Mouse (Mus musculus): ENCODE measurements at regions not wholly inside any gene's neighbourhood (a gene's known extent, or its start where the extent isn't known, plus 50 kb on each side); places are given as distances from the start of the nearest gene placed in this dataset.

- no peak for DNase-seq (ENCODE audit: inconsistent age in 2 of 2, low spot score in 1 of 2)
Observed at GRCm38 (mm10) chr13:80611937-80612336, 271.2 kb upstream of the Arrdc3 start.

- no peak for DNase-seq (ENCODE audit: inconsistent age in 2 of 2, low spot score in 1 of 2)
Observed at GRCm38 (mm10) chr13:80613167-80613883, 269.9 kb upstream of the Arrdc3 start.

- DNase-seq (ENCODE audit: inconsistent age in 2 of 2, low spot score in 1 of 2), result peak in 1 of 2 experiments; percentile 19
Observed at GRCm38 (mm10) chr13:80613884-80614247, 269.3 kb upstream of the Arrdc3 start.

GRCm38 (mm10) chr13:80614971-80615370 is 268.2 kb upstream of the Arrdc3 start:
- no peak for DNase-seq (ENCODE audit: inconsistent age in 2 of 2, low spot score in 1 of 2)

GRCm38 (mm10) chr13:80623005-80623404 is 260.2 kb upstream of the Arrdc3 start:
- no peak for DNase-seq (ENCODE audit: inconsistent age in 2 of 2, low spot score in 1 of 2)

GRCm38 (mm10) chr13:80641334-80641733 is 241.8 kb upstream of the Arrdc3 start:
- DNase-seq (ENCODE audit: inconsistent age in 2 of 2, low spot score in 1 of 2), result no peak

GRCm38 (mm10) chr13:80647578-80647977 is 235.6 kb upstream of the Arrdc3 start:
- DNase-seq (ENCODE audit: inconsistent age in 2 of 2, low spot score in 1 of 2), result peak in 1 of 2 experiments; percentile 19

GRCm38 (mm10) chr13:80652967-80653539 is 230.1 kb upstream of the Arrdc3 start:
- DNase-seq (ENCODE audit: inconsistent age in 2 of 2, low spot score in 1 of 2), result no peak

- DNase-seq (ENCODE audit: inconsistent age in 2 of 2, low spot score in 1 of 2), result no peak
Observed at GRCm38 (mm10) chr13:80666186-80666713, 216.9 kb upstream of the Arrdc3 start.

GRCm38 (mm10) chr13:80689871-80690270 is 193.3 kb upstream of the Arrdc3 start:
- no peak for DNase-seq (ENCODE audit: inconsistent age in 2 of 2, low spot score in 1 of 2)

- DNase-seq (ENCODE audit: inconsistent age in 2 of 2, low spot score in 1 of 2), result no peak
Observed at GRCm38 (mm10) chr13:80690654-80691386, 192.4 kb upstream of the Arrdc3 start.

- DNase-seq (ENCODE audit: inconsistent age in 2 of 2, low spot score in 1 of 2), result no peak
Observed at GRCm38 (mm10) chr13:80695549-80696150, 187.5 kb upstream of the Arrdc3 start.

GRCm38 (mm10) chr13:80709531-80710306 is 173.5 kb upstream of the Arrdc3 start:
- DNase-seq (ENCODE audit: inconsistent age in 2 of 2, low spot score in 1 of 2), result peak in 1 of 2 experiments; percentile 23

GRCm38 (mm10) chr13:80719313-80719712 is 163.9 kb upstream of the Arrdc3 start:
- no peak for DNase-seq (ENCODE audit: inconsistent age in 2 of 2, low spot score in 1 of 2)

GRCm38 (mm10) chr13:80723215-80724006 is 159.8 kb upstream of the Arrdc3 start:
- no peak for DNase-seq (ENCODE audit: inconsistent age in 2 of 2, low spot score in 1 of 2)

- no peak for DNase-seq (ENCODE audit: inconsistent age in 2 of 2, low spot score in 1 of 2)
Observed at GRCm38 (mm10) chr13:80729202-80729601, 154.0 kb upstream of the Arrdc3 start.

- no peak for DNase-seq (ENCODE audit: inconsistent age in 2 of 2, low spot score in 1 of 2)
Observed at GRCm38 (mm10) chr13:80745991-80746390, 137.2 kb upstream of the Arrdc3 start.

GRCm38 (mm10) chr13:80747022-80747421 is 136.2 kb upstream of the Arrdc3 start:
- DNase-seq (ENCODE audit: inconsistent age in 2 of 2, low spot score in 1 of 2), result peak in 1 of 2 experiments; percentile 28
